ENCODE assay signal across 9 mouse cellular contexts in genomic region chr14:13355569-13356362, GRCm38 (mm10).
DNase-seq lines count a peak whose midpoint lies in the region; ATAC-seq and TF ChIP-seq lines count a peak whose summit lies in the region.
"Had no signal": no experiment of that assay in that cellular context is flagged by ENCODE, and none has a peak within 500 bp of the region (broad histone marks: within the 10 kb centered on the region; RNA-seq: fewer than 3 reads in every experiment).

No protein-coding gene starts in this region.

- ATAC-seq in granulocyte monocyte progenitor cell, adult 5-6 weeks (replicated peaks; ENCODE audit: poor library complexity, severe bottlenecking), result peak; percentile 80
- peak; percentile 78; the same call in 1 of the 2 replicates for ATAC-seq in neural tube, embryonic 15.5 days (ENCODE audit: low FRiP score)

- WGBS in neural tube, embryonic 15.5 days, result 14% methylated on average over 7 of the region's 7 CpGs

- no peaks in the 10 kb centered on the region for H3K27me3 ChIP-seq in neural tube, embryonic 15.5 days (replicated peaks)
- H3K27me3 ChIP-seq: stomach, embryonic 15.5 days had no signal

- intact Hi-C loops in gastrocnemius, adult 2 months (cut with DNase I), result loop anchor here (5.0 to 10.0 kb wide), 3 partner anchors 547 to 739 kb away; no protein-coding TSS in a partner anchor

- H3K9ac ChIP-seq in neural tube, embryonic 15.5 days (replicated peaks), result no peak overlapping the region
- H3K9ac ChIP-seq: stomach, embryonic 15.5 days had no signal

- H3K4me3 ChIP-seq in gastrocnemius, adult 2 months, result no peak overlapping the region
- H3K4me3 ChIP-seq in neural tube, embryonic 15.5 days (replicated peaks), result no peak overlapping the region
- H3K4me3 ChIP-seq: stomach, embryonic 15.5 days had no signal

- H3K9me3 ChIP-seq in neural tube, embryonic 15.5 days (replicated peaks), result no peaks in the 10 kb centered on the region
- H3K9me3 ChIP-seq: stomach, embryonic 15.5 days had no signal

- H3K36me3 ChIP-seq in neural tube, embryonic 15.5 days, result no peaks in the 10 kb centered on the region
- H3K36me3 ChIP-seq: stomach, embryonic 15.5 days had no signal

- peaks cover 6% of the 10 kb centered on the region; the same call in 1 of the 2 replicates for H3K4me1 ChIP-seq in neural tube, embryonic 15.5 days
- H3K4me1 ChIP-seq: stomach, embryonic 15.5 days had no signal

- 0 out of 2 replicates have a peak overlapping the region, but pooled peaks have one; percentile 26 for H3K4me2 ChIP-seq in neural tube, embryonic 15.5 days
- H3K4me2 ChIP-seq: stomach, embryonic 15.5 days had no signal

- DNase-seq in gastrocnemius, adult 2 months, result no peak
- no peak for DNase-seq in gastrocnemius, adult 8-10 months (ENCODE audit: low spot score in 2 of 2)
- DNase-seq in WW6 (ENCODE audit: low read depth, low spot score), result peak; percentile 33
- peak; percentile 64 to 81 for DNase-seq in cerebellum, postnatal 36 days
- DNase-seq in kidney, postnatal 25 days, result peak; percentile 44 to 68
- DNase-seq in lung, adult 18-20 months, result peak; percentile 10 to 42

- no peak overlapping the region for H3K27ac ChIP-seq in gastrocnemius, adult 2 months
- no peak overlapping the region for H3K27ac ChIP-seq in neural tube, embryonic 15.5 days (replicated peaks)
- H3K27ac ChIP-seq: stomach, embryonic 15.5 days had no signal

- TF ChIP-seq CTCF in gastrocnemius, adult 2 months (IDR thresholded peaks at IDR 0.05), result peak; percentile 74

Comparison
In these comparisons a context has a peak if more than half of its experiments do, and no peak if none do; other contexts are left out.
1. DNase-seq: peak in WW6 (single experiment), cerebellum, postnatal 36 days (2 of 2), kidney, postnatal 25 days (2 of 2) and lung, adult 18-20 months (2 of 2); none in gastrocnemius, adult 2 months (single experiment) and gastrocnemius, adult 8-10 months (0 of 2).